Mouse (Mus musculus): ENCODE results near the gene Tjp2.
"Not testable (repeated sequence)": the region's sequence is repeated elsewhere in the genome, so short reads cannot be mapped to it uniquely, and the experiment has no call there.

Tjp2 gene

DNA sequence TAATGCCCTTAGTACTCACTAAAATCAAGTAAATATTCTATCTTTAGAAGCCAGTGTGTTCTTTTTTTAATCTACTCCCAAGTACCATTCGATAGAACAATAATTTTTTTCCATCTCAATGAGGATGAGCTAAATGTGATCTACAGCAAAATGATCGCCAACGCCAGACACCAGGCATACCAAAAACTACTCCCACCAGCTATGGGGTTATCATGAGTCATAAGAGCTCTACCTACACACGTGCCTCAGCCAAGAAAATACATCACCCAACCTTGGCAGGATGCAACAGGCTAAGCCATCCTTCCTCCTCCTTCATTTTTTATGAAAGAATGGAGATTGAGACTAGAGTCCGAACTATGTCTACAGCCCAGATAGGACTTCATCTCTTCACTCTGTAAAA, 31.9 kb downstream of the Tjp2 start:
- in situ Hi-C loops (cut with MboI; ENCODE audit: unreplicated experiment in 2 of 2) = no loop called here

- in situ Hi-C loops (cut with MboI; ENCODE audit: unreplicated experiment in 2 of 2) = no loop called here
These were observed 37.0 kb downstream of the Tjp2 start for GRCm38 (mm10) chr19:24187791-24188190.

GRCm38 (mm10) chr19:24187358-24187757, 37.5 kb downstream of the Tjp2 start:
- in situ Hi-C loops (cut with MboI; ENCODE audit: unreplicated experiment in 2 of 2) = not testable (repeated sequence)

DNA sequence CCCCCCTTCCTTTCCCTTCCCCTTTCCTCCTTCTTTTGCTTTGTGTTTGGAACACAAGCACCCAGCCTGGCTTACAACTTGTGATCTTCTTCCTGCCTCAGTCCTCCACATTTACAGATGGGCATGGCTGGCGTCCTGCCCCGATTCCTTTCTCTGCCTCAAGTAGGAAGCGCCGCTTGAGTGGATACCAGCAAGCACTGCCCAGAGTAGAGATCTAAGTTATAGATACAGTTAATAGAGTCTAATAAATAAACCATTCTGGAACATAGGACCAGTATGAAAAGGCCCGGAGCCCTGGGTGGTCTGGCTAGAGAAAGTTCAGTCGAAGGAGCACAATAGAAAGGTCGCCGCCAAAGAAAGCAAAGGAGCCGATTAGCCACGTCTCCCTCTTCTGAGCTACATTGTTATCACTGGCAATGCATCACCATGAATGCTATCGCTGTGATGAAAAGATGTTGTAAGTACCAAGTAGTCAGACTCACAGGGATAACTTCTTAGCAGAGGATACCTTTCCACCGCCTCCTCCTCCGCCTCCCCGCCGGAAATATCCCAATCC, 41.1 kb downstream of the Tjp2 start:
- in situ Hi-C loops (cut with MboI; ENCODE audit: unreplicated experiment in 2 of 2) = no loop called here

- in situ Hi-C loops (cut with MboI; ENCODE audit: unreplicated experiment in 2 of 2) = no loop called here
These were observed 44.4 kb downstream of the Tjp2 start for GRCm38 (mm10) chr19:24180415-24180814.

DNA sequence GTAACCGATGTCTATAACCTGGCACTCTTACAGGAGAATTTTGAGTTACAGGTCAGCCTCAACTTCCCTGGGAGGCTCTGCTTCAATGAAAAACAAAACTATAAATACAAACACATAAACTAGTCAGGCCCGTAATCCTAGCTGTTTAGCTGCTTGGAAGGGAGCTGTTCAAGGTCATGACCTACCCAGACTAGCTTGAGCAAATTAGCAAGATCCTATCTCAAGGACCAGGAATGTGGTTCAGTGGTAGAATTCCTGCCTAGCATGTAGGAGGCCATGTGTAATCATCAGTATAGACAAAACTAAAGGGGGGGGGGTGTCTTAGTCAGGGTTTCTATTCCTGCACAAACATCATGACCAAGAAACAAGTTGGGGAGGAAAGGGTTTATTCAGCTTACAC, 46.7 kb downstream of the Tjp2 start:
- in situ Hi-C loops (cut with MboI; ENCODE audit: unreplicated experiment in 2 of 2) = no loop called here

DNA sequence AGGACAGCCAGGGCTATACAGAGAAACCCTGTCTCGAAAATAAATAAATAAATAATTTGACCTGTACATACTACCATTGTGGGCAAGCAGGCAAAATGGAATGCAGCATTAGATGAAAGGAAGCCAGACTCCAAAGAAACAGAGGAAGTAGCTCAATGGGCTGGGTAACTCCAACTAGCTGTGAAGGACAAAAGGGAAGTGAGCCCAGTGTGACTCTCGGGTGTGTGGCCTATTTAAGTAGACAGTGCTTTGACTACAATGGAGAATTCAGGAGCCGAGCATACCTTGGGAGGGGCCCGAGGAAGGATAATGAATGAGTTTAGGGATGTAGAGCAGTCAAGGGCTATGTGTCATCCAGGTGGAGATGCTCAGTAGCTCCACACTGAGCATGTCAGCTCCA, 48.1 kb downstream of the Tjp2 start:
- in situ Hi-C loops (cut with MboI; ENCODE audit: unreplicated experiment in 2 of 2) = no loop called here

DNA sequence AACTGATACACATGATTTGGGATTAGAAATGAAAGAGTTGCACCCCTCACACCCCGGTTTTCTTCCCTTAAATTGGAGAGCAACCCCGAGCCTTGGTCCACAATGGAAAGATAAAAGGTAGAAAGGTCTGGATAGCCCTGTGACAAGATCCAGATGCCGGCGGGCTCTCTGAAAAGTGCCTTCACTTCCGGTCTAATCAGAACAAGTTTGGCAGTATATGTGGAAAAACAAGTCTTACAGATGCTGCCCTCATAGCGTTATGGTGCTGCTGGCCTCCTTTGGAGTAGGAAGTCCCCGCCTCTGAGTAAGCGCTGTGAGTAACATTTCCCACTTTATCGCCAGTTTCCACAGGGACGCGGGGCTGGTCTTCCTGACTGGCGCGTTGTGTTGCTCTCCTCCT, 49.9 kb downstream of the Tjp2 start:
- in situ Hi-C loops (cut with MboI; ENCODE audit: unreplicated experiment in 2 of 2) = loop anchor here (25.0 kb wide), 3 partner anchors 462 to 1038 kb away; partner anchors contain the start of genes Gm10053 (in 2 of the 2) and Klf9 (in 1 of the 2)

DNA sequence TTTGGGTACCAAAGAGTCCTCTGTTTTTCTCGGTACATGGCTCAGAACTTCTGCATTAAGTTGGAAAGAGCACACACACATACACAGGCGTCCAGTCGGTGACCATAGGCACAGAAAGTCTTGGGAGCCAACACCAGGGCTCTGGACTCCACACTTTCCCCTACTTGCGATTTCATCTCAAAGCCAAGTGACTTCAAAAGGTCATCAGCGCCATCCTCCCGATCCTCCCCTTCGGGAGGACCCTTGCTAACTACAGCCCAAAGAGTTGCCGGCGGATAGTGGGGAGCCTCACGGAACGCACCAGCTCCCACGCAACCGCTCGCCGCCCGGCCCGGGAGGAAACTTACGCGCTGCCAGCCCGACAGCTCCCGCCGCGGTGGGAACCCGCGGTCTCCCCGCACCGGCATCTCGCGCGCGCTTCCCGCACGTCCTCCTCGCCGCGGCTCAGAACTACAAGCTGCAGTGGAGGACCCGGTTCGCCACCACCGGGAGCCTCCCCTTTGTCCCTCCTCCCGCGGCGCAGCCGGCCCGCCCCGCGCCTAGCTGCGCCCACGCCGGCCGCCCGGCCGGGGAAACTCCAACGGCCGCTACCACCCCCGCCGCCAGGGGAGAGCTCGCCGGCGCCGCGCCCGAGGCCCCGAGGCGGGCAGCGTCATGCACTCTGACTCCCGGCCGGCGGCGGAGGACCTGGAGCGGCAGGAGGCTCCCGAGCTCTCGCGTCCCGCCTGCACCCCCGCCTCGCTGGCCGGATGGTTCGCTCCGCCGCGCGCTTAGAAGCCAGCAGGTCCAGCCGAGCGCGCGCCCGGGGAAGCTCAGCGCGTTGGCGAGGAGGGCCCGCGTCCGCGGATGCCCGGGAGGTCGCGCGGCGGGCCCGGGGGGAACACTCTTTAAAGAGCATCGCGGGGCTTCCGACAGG, 51.0 kb downstream of the Tjp2 start:
- in situ Hi-C loops (cut with MboI; ENCODE audit: unreplicated experiment in 2 of 2) = loop anchor here (25.0 kb wide), 3 partner anchors 463 to 1037 kb away; partner anchors contain the start of genes Gm10053 (in 2 of the 2) and Klf9 (in 1 of the 2)

- in situ Hi-C loops (cut with MboI; ENCODE audit: unreplicated experiment in 2 of 2) = loop anchor here (25.0 kb wide), 3 partner anchors 464 to 1036 kb away; partner anchors contain the start of genes Gm10053 (in 2 of the 2) and Klf9 (in 1 of the 2)
These were observed 51.8 kb downstream of the Tjp2 start for GRCm38 (mm10) chr19:24173020-24173419.

- in situ Hi-C loops (cut with MboI; ENCODE audit: unreplicated experiment in 2 of 2) = loop anchor here (25.0 kb wide), 3 partner anchors 469 to 1031 kb away; partner anchors contain the start of genes Gm10053 (in 2 of the 2) and Klf9 (in 1 of the 2)
These were observed 56.3 kb downstream of the Tjp2 start for GRCm38 (mm10) chr19:24168531-24168930.

DNA sequence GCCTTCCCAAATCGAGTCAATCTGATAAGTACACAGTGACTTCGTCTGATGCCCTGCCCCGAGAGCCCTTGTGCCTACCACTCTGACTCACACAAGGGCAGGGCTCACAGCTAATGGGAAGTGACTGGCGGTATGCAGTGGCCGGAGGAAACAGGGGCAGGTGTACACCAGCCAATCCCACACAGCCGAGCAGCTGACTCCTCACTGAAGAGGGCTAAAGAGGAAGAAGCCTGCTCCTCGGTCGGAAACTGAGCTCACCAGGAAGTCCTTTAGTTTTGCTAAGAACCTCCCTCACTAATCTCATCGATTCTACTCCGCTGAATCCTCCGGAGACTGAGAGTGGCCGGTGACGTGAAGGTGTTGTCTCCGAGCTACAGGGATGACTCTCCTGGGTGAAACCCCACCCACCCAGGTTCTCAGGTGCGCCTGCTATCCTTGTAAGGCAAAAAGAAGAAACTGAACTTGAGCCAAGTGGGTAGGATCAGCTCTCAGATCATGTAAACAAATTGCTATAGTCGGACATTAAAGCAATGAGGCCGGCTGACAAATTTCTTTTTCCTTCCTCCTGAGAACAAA, 58.2 kb downstream of the Tjp2 start:
- in situ Hi-C loops (cut with MboI; ENCODE audit: unreplicated experiment in 2 of 2) = loop anchor here (25.0 kb wide), 3 partner anchors 471 to 1029 kb away; partner anchors contain the start of genes Gm10053 (in 2 of the 2) and Klf9 (in 1 of the 2)

DNA sequence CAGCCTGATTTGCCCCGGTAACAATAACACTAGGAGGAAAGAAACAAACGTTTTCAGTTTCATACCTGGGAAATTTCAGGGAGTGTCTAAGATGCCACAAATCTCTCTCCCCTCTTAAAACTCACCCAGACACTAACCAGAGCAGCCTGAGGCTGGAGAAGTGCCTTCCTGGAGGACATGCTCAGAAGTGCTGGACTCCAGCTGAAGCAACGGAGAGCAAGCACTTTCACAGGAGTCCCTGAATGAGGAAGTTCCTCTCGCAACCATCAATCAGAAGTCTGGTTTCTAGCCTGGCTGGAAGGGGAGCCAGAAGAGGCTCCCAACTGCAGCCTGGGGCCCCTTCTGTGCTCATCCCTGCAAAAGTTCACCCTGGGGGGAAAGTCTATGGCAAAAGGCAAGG, 60.9 kb downstream of the Tjp2 start:
- in situ Hi-C loops (cut with MboI; ENCODE audit: unreplicated experiment in 2 of 2) = loop anchor here (25.0 kb wide), 3 partner anchors 473 to 1027 kb away; partner anchors contain the start of genes Gm10053 (in 2 of the 2) and Klf9 (in 1 of the 2)

GRCm38 (mm10) chr19:24160460-24160859, 64.4 kb downstream of the Tjp2 start:
- in situ Hi-C loops (cut with MboI; ENCODE audit: unreplicated experiment in 2 of 2) = loop anchor here (25.0 kb wide), 3 partner anchors 477 to 1023 kb away; partner anchors contain the start of genes Gm10053 (in 2 of the 2) and Klf9 (in 1 of the 2)

- in situ Hi-C loops (cut with MboI; ENCODE audit: unreplicated experiment in 2 of 2) = loop anchor here (25.0 kb wide), 3 partner anchors 478 to 1022 kb away; partner anchors contain the start of genes Gm10053 (in 2 of the 2) and Klf9 (in 1 of the 2)
These were observed 65.1 kb downstream of the Tjp2 start for GRCm38 (mm10) chr19:24159751-24160150.

DNA sequence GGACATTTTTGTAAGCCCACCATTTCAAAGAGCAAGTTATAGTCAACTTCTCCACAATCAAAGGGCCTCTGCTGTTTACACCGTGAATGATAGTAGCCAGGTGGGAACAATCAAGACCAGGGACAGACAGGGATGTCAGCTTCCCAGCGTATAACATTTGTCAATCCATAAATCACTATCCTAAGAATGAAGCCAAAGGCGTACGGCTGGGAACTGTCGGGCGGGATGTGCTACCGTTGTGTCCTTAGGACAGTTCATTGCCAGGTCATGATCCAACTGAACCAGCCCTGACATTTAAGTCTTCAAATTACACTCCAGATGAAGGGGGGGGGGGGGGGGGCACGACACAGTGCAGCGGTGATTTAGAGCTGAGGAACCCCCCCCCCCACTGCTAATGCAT, 65.5 kb downstream of the Tjp2 start:
- in situ Hi-C loops (cut with MboI; ENCODE audit: unreplicated experiment in 2 of 2) = loop anchor here (25.0 kb wide), 3 partner anchors 478 to 1022 kb away; partner anchors contain the start of genes Gm10053 (in 2 of the 2) and Klf9 (in 1 of the 2)

DNA sequence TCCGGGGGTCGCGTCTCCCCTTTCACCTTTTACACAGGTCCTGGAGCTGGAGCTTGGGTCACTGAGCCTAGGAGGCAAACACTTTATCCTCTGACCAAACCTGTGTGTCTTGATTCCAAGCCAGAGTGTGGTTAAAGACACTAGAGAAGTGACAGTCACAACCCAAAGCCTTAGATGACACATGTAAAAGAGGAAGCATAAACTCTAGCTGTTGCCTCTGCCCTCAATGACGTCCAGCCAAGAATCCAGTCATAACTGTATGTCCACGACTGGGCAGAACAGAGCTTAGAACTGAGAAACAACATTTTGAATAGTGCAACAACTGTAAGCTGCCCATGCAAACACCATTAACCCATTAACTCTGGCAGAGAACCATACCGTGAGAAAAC, 68.8 kb downstream of the Tjp2 start:
- in situ Hi-C loops (cut with MboI; ENCODE audit: unreplicated experiment in 2 of 2) = loop anchor here (25.0 kb wide), 3 partner anchors 481 to 1019 kb away; partner anchors contain the start of genes Gm10053 (in 2 of the 2) and Klf9 (in 1 of the 2)

GRCm38 (mm10) chr19:24155395-24156066, 69.3 kb downstream of the Tjp2 start:
- in situ Hi-C loops (cut with MboI; ENCODE audit: unreplicated experiment in 2 of 2) = loop anchor here (25.0 kb wide), 3 partner anchors 482 to 1018 kb away; partner anchors contain the start of genes Gm10053 (in 2 of the 2) and Klf9 (in 1 of the 2)

- in situ Hi-C loops (cut with MboI; ENCODE audit: unreplicated experiment in 2 of 2) = loop anchor here (5.0 to 25.0 kb wide), 7 partner anchors 64 to 1016 kb away; partner anchors contain the start of genes Gm10053 (in 2 of the 2) and Klf9 (in 1 of the 2)
These were observed 71.4 kb downstream of the Tjp2 start for GRCm38 (mm10) chr19:24153266-24154023.
